Mouse (Mus musculus): ENCODE data around the gene Ccdc102a.

GRCm38 (mm10) chr8:94966578-94966977 is 48.7 kb upstream of the Ccdc102a start:
- no peak for TF ChIP-seq POLR2A (IDR thresholded peaks at IDR 0.05; ENCODE audit: insufficient read depth, low read length)
- TF ChIP-seq CTCF (IDR thresholded peaks at IDR 0.05; ENCODE audit: low read depth, low read length), result no peak
- no peak for TF ChIP-seq EP300 (IDR thresholded peaks at IDR 0.05; ENCODE audit: insufficient read depth, low read depth, low read length)

All from ES-Bruce4 (cell line).